Mouse (Mus musculus) brain, embryonic 14.5 days (tissue): ENCODE results near the gene Car11.

Experiments used
- CTCF ChIP-seq: fragments of 200-500 bp; IDR thresholded peaks from 2 replicates; pipeline ENCODE4 v1.5.1; 2012; ENCODE audit warnings: inconsistent platforms, mild to moderate bottlenecking, moderate library complexity, borderline replicate concordance; ENCODE audit not compliant: insufficient read depth, insufficient read length; ENCODE audit errors: extremely low read depth
- POLR2A ChIP-seq: fragments of 200-500 bp; IDR thresholded peaks from 2 replicates; pipeline ENCODE4 v1.6.1; 2012; ENCODE audit warnings: mild to moderate bottlenecking, inconsistent platforms, borderline replicate concordance; ENCODE audit not compliant: poor library complexity, insufficient read depth, insufficient read length, severe bottlenecking; ENCODE audit errors: extremely low read depth

DNA sequence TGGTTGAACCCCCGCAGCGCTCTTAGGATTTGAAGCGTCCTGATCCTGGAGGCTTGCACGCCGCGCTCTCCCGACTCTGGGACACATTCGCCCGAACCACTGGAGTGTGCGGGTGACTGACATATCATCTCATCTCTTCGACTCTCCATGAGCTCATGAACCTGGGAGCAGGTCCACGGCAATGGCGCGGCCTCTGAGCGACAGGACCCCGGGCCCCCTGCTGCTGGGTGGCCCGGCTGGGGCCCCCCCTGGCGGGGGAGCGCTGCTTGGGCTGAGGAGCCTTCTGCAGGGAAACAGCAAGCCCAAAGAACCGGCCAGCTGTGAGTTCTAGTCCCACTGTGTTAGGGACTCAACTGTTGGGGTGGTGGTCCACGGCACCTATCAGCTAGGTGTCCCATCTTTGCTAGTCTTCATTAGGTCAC, 5.8 kb downstream of the Car11 start:
- TF ChIP-seq POLR2A: no peak
- TF ChIP-seq CTCF: no peak
